Mouse (Mus musculus): ENCODE results near the gene Dbx1. TPM values are rescaled to one million over a fixed set of nuclear protein-coding genes. Genes with fewer than 3 reads are reported as not detected.

The Dbx1 gene
- total and polyA plus RNA-seq, 3 experiments: 0.33 TPM; not detected in 2

GRCm38 (mm10) chr7:49616258-49616735, 20.4 kb downstream of the Dbx1 start:
- H3K27me3 ChIP-seq (ENCODE audit: insufficient read depth, low read length): no peaks in the 10 kb centered on the region
- DNase-seq (ENCODE audit: low spot score) (no peak), ATAC-seq (ENCODE audit: extremely low read depth, insufficient number of reproducible peaks, low FRiP score, poor library complexity, severe bottlenecking) (no peak)
- no peak overlapping the region for H3K4me3 ChIP-seq (ENCODE audit: low read depth, low read length)
- TF ChIP-seq CTCF (IDR thresholded peaks at IDR 0.05; ENCODE audit: low read depth, low read length) (peak; percentile 24; the same call in 1 of the 2 replicates), POLR2AphosphoS5 (IDR thresholded peaks at IDR 0.05; ENCODE audit: insufficient replicate concordance, low read depth, low read length) (no peak)
- no peaks in the 10 kb centered on the region for H3K4me1 ChIP-seq (ENCODE audit: insufficient read depth, low read depth, low read length)
- H3K36me3 ChIP-seq (replicated peaks): no peaks in the 10 kb centered on the region
- H3K9me3 ChIP-seq (replicated peaks): peaks cover 41% of the 10 kb centered on the region

GRCm38 (mm10) chr7:49604965-49605795, 31.5 kb downstream of the Dbx1 start:
- DNase-seq (ENCODE audit: low spot score) (no peak), ATAC-seq (ENCODE audit: extremely low read depth, insufficient number of reproducible peaks, low FRiP score, poor library complexity, severe bottlenecking) (no peak)
- Histone ChIP-seq H3K4me3 (ENCODE audit: low read depth, low read length) (no peak overlapping the region), H3K4me1 (ENCODE audit: insufficient read depth, low read depth, low read length) (no peaks in the 10 kb centered on the region), H3K9me3 (replicated peaks) (peaks cover 81% of the 10 kb centered on the region), H3K27me3 (ENCODE audit: insufficient read depth, low read length) (no peaks in the 10 kb centered on the region), H3K36me3 (replicated peaks) (no peaks in the 10 kb centered on the region)
- TF ChIP-seq POLR2AphosphoS5 (IDR thresholded peaks at IDR 0.05; ENCODE audit: insufficient replicate concordance, low read depth, low read length) (no peak), TAL1 (conservative IDR thresholded peaks at IDR 0.05; ENCODE audit: low read depth, low read length) (no peak), GATA2 (IDR thresholded peaks at IDR 0.05; ENCODE audit: borderline replicate concordance, low read depth, low read length) (no peak)

GRCm38 (mm10) chr7:49604244-49604643, 32.4 kb downstream of the Dbx1 start:
- H3K27me3 ChIP-seq (ENCODE audit: insufficient read depth, low read length): no peaks in the 10 kb centered on the region
- H3K4me1 ChIP-seq (ENCODE audit: insufficient read depth, low read depth, low read length): no peaks in the 10 kb centered on the region
- peaks cover 87% of the 10 kb centered on the region for H3K9me3 ChIP-seq (replicated peaks)
- DNase-seq (ENCODE audit: low spot score) (no peak), ATAC-seq (ENCODE audit: extremely low read depth, insufficient number of reproducible peaks, low FRiP score, poor library complexity, severe bottlenecking) (no peak)
- no peak for TF ChIP-seq TAL1 (conservative IDR thresholded peaks at IDR 0.05; ENCODE audit: low read depth, low read length)
- TF ChIP-seq GATA1 (IDR thresholded peaks at IDR 0.05; ENCODE audit: borderline replicate concordance, low read length): no peak
- no peak for TF ChIP-seq CTCF (IDR thresholded peaks at IDR 0.05; ENCODE audit: low read depth, low read length)
- TF ChIP-seq GATA2 (IDR thresholded peaks at IDR 0.05; ENCODE audit: borderline replicate concordance, low read depth, low read length): no peak
- no peak for TF ChIP-seq POLR2AphosphoS5 (IDR thresholded peaks at IDR 0.05; ENCODE audit: insufficient replicate concordance, low read depth, low read length)
- no peak overlapping the region; the same call in 1 of the 2 replicates for H3K4me3 ChIP-seq (ENCODE audit: low read depth, low read length)
- H3K36me3 ChIP-seq (replicated peaks): no peaks in the 10 kb centered on the region

- H3K4me1 ChIP-seq (ENCODE audit: insufficient read depth, low read depth, low read length): no peaks in the 10 kb centered on the region
- no peaks in the 10 kb centered on the region for H3K36me3 ChIP-seq (replicated peaks)
- peaks cover 89% of the 10 kb centered on the region for H3K9me3 ChIP-seq (replicated peaks)
- no peak for DNase-seq (ENCODE audit: low spot score)
- H3K27me3 ChIP-seq (ENCODE audit: insufficient read depth, low read length): no peaks in the 10 kb centered on the region
- H3K4me3 ChIP-seq (ENCODE audit: low read depth, low read length): no peak overlapping the region
- TF ChIP-seq GATA1 (IDR thresholded peaks at IDR 0.05; ENCODE audit: borderline replicate concordance, low read length) (no peak), TAL1 (conservative IDR thresholded peaks at IDR 0.05; ENCODE audit: low read depth, low read length) (no peak)
- ATAC-seq (ENCODE audit: extremely low read depth, insufficient number of reproducible peaks, low FRiP score, poor library complexity, severe bottlenecking): no peak
Observed at GRCm38 (mm10) chr7:49601191-49601975, 35.3 kb downstream of the Dbx1 start.

- H3K4me1 ChIP-seq (ENCODE audit: insufficient read depth, low read depth, low read length): no peaks in the 10 kb centered on the region
- ATAC-seq (ENCODE audit: extremely low read depth, insufficient number of reproducible peaks, low FRiP score, poor library complexity, severe bottlenecking) (no peak), DNase-seq (ENCODE audit: low spot score) (no peak)
- no peaks in the 10 kb centered on the region for H3K27me3 ChIP-seq (ENCODE audit: insufficient read depth, low read length)
- H3K4me3 ChIP-seq (ENCODE audit: low read depth, low read length): no peak overlapping the region
- no peaks in the 10 kb centered on the region for H3K36me3 ChIP-seq (replicated peaks)
- peaks cover 86% of the 10 kb centered on the region for H3K9me3 ChIP-seq (replicated peaks)
- TF ChIP-seq GATA2 (IDR thresholded peaks at IDR 0.05; ENCODE audit: borderline replicate concordance, low read depth, low read length): no peak
Observed at GRCm38 (mm10) chr7:49599950-49600349, 36.7 kb downstream of the Dbx1 start.

- ATAC-seq (ENCODE audit: extremely low read depth, insufficient number of reproducible peaks, low FRiP score, poor library complexity, severe bottlenecking): no peak
- no peaks in the 10 kb centered on the region for H3K36me3 ChIP-seq (replicated peaks)
- peaks cover 87% of the 10 kb centered on the region for H3K9me3 ChIP-seq (replicated peaks)
- H3K4me1 ChIP-seq (ENCODE audit: insufficient read depth, low read depth, low read length): no peaks in the 10 kb centered on the region
- no peak for TF ChIP-seq GATA1 (IDR thresholded peaks at IDR 0.05; ENCODE audit: borderline replicate concordance, low read length)
- no peak for TF ChIP-seq TAL1 (conservative IDR thresholded peaks at IDR 0.05; ENCODE audit: low read depth, low read length)
- no peak for TF ChIP-seq CTCF (IDR thresholded peaks at IDR 0.05; ENCODE audit: low read depth, low read length)
- TF ChIP-seq POLR2AphosphoS5 (IDR thresholded peaks at IDR 0.05; ENCODE audit: insufficient replicate concordance, low read depth, low read length): no peak
- TF ChIP-seq GATA2 (IDR thresholded peaks at IDR 0.05; ENCODE audit: borderline replicate concordance, low read depth, low read length): no peak
- no peak overlapping the region for H3K4me3 ChIP-seq (ENCODE audit: low read depth, low read length)
- no peaks in the 10 kb centered on the region for H3K27me3 ChIP-seq (ENCODE audit: insufficient read depth, low read length)
- no peak for DNase-seq (ENCODE audit: low spot score)
Observed at GRCm38 (mm10) chr7:49598225-49598624, 38.4 kb downstream of the Dbx1 start.
